In genomic region chr1:85957290-85957689, GRCm38 (mm10) we compare ENCODE assay signal across 23 mouse cellular contexts. TPM values are rescaled to one million over a fixed set of nuclear protein-coding genes. Genes with fewer than 3 reads are reported as not detected.
DNase-seq lines count a peak whose midpoint lies in the region; ATAC-seq and TF ChIP-seq lines count a peak whose summit lies in the region.
"Had no signal": no experiment of that assay in that cellular context is flagged by ENCODE, and none has a peak within 500 bp of the region (broad histone marks: within the 10 kb centered on the region; RNA-seq: fewer than 3 reads in every experiment).

No protein-coding gene starts in this region.

- ATAC-seq in lung, embryonic 15.5 days (ENCODE audit: borderline replicate concordance, extremely low read depth, low FRiP score, low TSS enrichment): 0 out of 2 replicates have a peak, but pooled peaks have one; percentile 14
- ATAC-seq in lung, postnatal 0 days: no peak
- ATAC-seq in CD4-positive, CD25-positive, alpha-beta regulatory T cell, adult 4 months: peak; percentile 12
- peak; percentile 11 for ATAC-seq in inflammation-experienced regulatory T-cells, adult 6 months

- TF ChIP-seq CTCF in lung, postnatal 0 days (IDR thresholded peaks at IDR 0.05): no peak

- no peak overlapping the region for H3K4me3 ChIP-seq in heart, embryonic 10.5 days
- H3K4me3 ChIP-seq in lung, embryonic 15.5 days: no peak overlapping the region
- H3K4me3 ChIP-seq in lung, postnatal 0 days (ENCODE audit: low read depth, low read length): no peak overlapping the region
- H3K4me3 ChIP-seq: forebrain, embryonic 10.5 days; neural tube, embryonic 12.5 days had no signal

- H3K27me3 ChIP-seq in heart, embryonic 10.5 days (ENCODE audit: insufficient read depth, poor library complexity, severe bottlenecking): no peaks in the 10 kb centered on the region
- no peaks in the 10 kb centered on the region for H3K27me3 ChIP-seq in lung, embryonic 15.5 days
- no peaks in the 10 kb centered on the region for H3K27me3 ChIP-seq in lung, postnatal 0 days (replicated peaks; ENCODE audit: insufficient read depth, low read length)
- H3K27me3 ChIP-seq: neural tube, embryonic 12.5 days had no signal

- peak overlapping the region; percentile 84 for H3K27ac ChIP-seq in heart, embryonic 10.5 days
- H3K27ac ChIP-seq in lung, embryonic 15.5 days: no peak overlapping the region
- H3K27ac ChIP-seq in lung, postnatal 0 days (ENCODE audit: low read length): no peak overlapping the region
- H3K27ac ChIP-seq: forebrain, embryonic 10.5 days; neural tube, embryonic 12.5 days had no signal

- H3K9ac ChIP-seq in lung, embryonic 15.5 days: no peak overlapping the region
- no peak overlapping the region for H3K9ac ChIP-seq in lung, postnatal 0 days (replicated peaks; ENCODE audit: low read depth)
- H3K9ac ChIP-seq: lung, embryonic 14.5 days; neural tube, embryonic 12.5 days had no signal

- no peak for TF ChIP-seq EP300 in lung, postnatal 0 days (IDR thresholded peaks at IDR 0.05)

- no peak for DNase-seq in heart, embryonic 10.5 days (ENCODE audit: low spot score)
- DNase-seq in heart, postnatal 36 days: no peak
- no peak for DNase-seq in lung, postnatal 0 days (ENCODE audit: low spot score)
- DNase-seq in kidney, adult 9 months: no peak
- no peak for DNase-seq in kidney, postnatal 4 days
- DNase-seq: B cell, adult 2 months; cerebellum, adult 11 months; kidney, adult 18-20 months; lung, embryonic 14.5 days; right cerebral cortex, postnatal 25 days had no signal

- H3K4me2 ChIP-seq in lung, embryonic 15.5 days: no peak overlapping the region
- H3K4me2 ChIP-seq in lung, postnatal 0 days (replicated peaks; ENCODE audit: low read depth, low read length): no peak overlapping the region
- H3K4me2 ChIP-seq: liver, embryonic 11.5 days; lung, embryonic 14.5 days; neural tube, embryonic 12.5 days had no signal

- H3K36me3 ChIP-seq in heart, embryonic 10.5 days: no peaks in the 10 kb centered on the region
- H3K36me3 ChIP-seq in lung, embryonic 15.5 days: no peaks in the 10 kb centered on the region
- no peaks in the 10 kb centered on the region for H3K36me3 ChIP-seq in lung, postnatal 0 days (ENCODE audit: insufficient read depth, low read length)
- H3K36me3 ChIP-seq: forebrain, embryonic 10.5 days; neural tube, embryonic 12.5 days had no signal

- H3K4me1 ChIP-seq in heart, embryonic 10.5 days: peaks cover 61% of the 10 kb centered on the region
- no peaks in the 10 kb centered on the region for H3K4me1 ChIP-seq in lung, embryonic 15.5 days
- peaks cover 5% of the 10 kb centered on the region; the same call in 1 of the 2 replicates for H3K4me1 ChIP-seq in lung, postnatal 0 days (ENCODE audit: insufficient read depth, low read depth, low read length)
- H3K4me1 ChIP-seq: forebrain, embryonic 10.5 days; neural tube, embryonic 12.5 days had no signal

- no peaks in the 10 kb centered on the region for H3K9me3 ChIP-seq in heart, embryonic 10.5 days
- H3K9me3 ChIP-seq in lung, embryonic 15.5 days: no peaks in the 10 kb centered on the region
- H3K9me3 ChIP-seq in lung, postnatal 0 days (ENCODE audit: low read length): no peaks in the 10 kb centered on the region
- H3K9me3 ChIP-seq: forebrain, embryonic 10.5 days; neural tube, embryonic 12.5 days had no signal

- 57% methylated on average over 5 of the region's 5 CpGs for WGBS in heart, embryonic 10.5 days
- 62% methylated on average over 5 of the region's 5 CpGs for whole genome bisulfite sequencing in lung, embryonic 15.5 days
- WGBS in lung, postnatal 0 days: 57% methylated on average over 5 of the region's 5 CpGs

- intact Hi-C loops in heart, postnatal 36 days (cut with DNase I): no loop called here

RNA-seq across cellular contexts. Expression of gene Gpr55, which starts 3.5 kb away (rescaled TPM):
- polyA plus RNA-seq in heart, embryonic 10.5 days (2016; fragmentation: Nextera tagmentation; extraction: Ambion mirVana): 0.04 TPM in 1 of 2 replicates, not detected in the other
- not detected for total RNA-seq in heart, postnatal 36 days (2021)
- 0.09 TPM in 1 of 2 replicates, not detected in the other for polyA plus RNA-seq in lung, embryonic 15.5 days (2015; fragmentation: Nextera tagmentation; extraction: Ambion mirVana)
- 0.14 and 0.26 TPM in 2 replicates for polyA plus RNA-seq in lung, postnatal 0 days (2015; fragmentation: Nextera tagmentation; extraction: Ambion mirVana)
- 10 to 100 TPM in 1 of 2 experiments, 1 to 10 TPM in 1; 2.7 to 10.2 TPM for polyA plus RNA-seq in CD4-positive, CD25-positive, alpha-beta regulatory T cell, adult 4 months (2017; shearing (Covaris generic))
- 1 to 10 TPM; 2.3 to 5.7 (median 2.6) TPM for polyA plus RNA-seq in inflammation-experienced regulatory T-cells, adult 6 months (2017; shearing (Covaris generic))
- total RNA-seq: granulocyte monocyte progenitor cell, adult 5-6 weeks; left cerebral cortex, postnatal 36 days had no signal
- polyA plus RNA-seq: embryonic facial prominence, embryonic 14.5 days; forebrain, embryonic 10.5 days; liver, embryonic 11.5 days; lung, embryonic 14.5 days had no signal

RNA-seq across cellular contexts. Expression of gene 4933407L21Rik, which starts 29.0 kb away (rescaled TPM):
- polyA plus RNA-seq in heart, embryonic 10.5 days (2016; fragmentation: Nextera tagmentation; extraction: Ambion mirVana): not detected in 2 replicates
- not detected for total RNA-seq in heart, postnatal 36 days (2021)
- 0.14 and 0.47 TPM in 2 replicates for polyA plus RNA-seq in lung, embryonic 15.5 days (2015; fragmentation: Nextera tagmentation; extraction: Ambion mirVana)
- polyA plus RNA-seq in lung, postnatal 0 days (2015; fragmentation: Nextera tagmentation; extraction: Ambion mirVana): 0.11 and 0.30 TPM in 2 replicates
- polyA plus RNA-seq in CD4-positive, CD25-positive, alpha-beta regulatory T cell, adult 4 months (2017; shearing (Covaris generic)): 1 to 10 TPM in 1 of 2 experiments, under 1 TPM in 1; 0.47 to 1.0 TPM
- polyA plus RNA-seq in inflammation-experienced regulatory T-cells, adult 6 months (2017; shearing (Covaris generic)): 1 to 10 TPM in 1 of 3 experiments, under 1 TPM in 2; 0.49 to 1.4 (median 0.60) TPM
- total RNA-seq: granulocyte monocyte progenitor cell, adult 5-6 weeks had no signal
- polyA plus RNA-seq: liver, embryonic 11.5 days; lung, embryonic 14.5 days had no signal

RNA-seq across cellular contexts. Expression of gene Spata3, which starts 59.3 kb away (rescaled TPM):
- polyA plus RNA-seq in heart, embryonic 10.5 days (2016; fragmentation: Nextera tagmentation; extraction: Ambion mirVana): not detected in 2 replicates
- not detected for total RNA-seq in heart, postnatal 36 days (2021)
- not detected in 2 replicates for polyA plus RNA-seq in lung, embryonic 15.5 days (2015; fragmentation: Nextera tagmentation; extraction: Ambion mirVana)
- polyA plus RNA-seq in lung, postnatal 0 days (2015; fragmentation: Nextera tagmentation; extraction: Ambion mirVana): not detected in 2 replicates
- not detected for polyA plus RNA-seq in CD4-positive, CD25-positive, alpha-beta regulatory T cell, adult 4 months (2017; shearing (Covaris generic))
- under 1 TPM in 1 of 3 experiments, not detected in 2; 0.39 TPM for polyA plus RNA-seq in inflammation-experienced regulatory T-cells, adult 6 months (2017; shearing (Covaris generic))
- total RNA-seq: granulocyte monocyte progenitor cell, adult 5-6 weeks; megakaryocyte, adult 5-6 weeks; midbrain, postnatal 0 days had no signal
- polyA plus RNA-seq: embryonic facial prominence, embryonic 14.5 days; forebrain, embryonic 10.5 days; hindbrain, embryonic 11.5 days; large intestine, adult 2 months; liver, embryonic 11.5 days; lung, embryonic 14.5 days; neural tube, embryonic 12.5 days had no signal
